Mouse (Mus musculus) adrenal gland, adult 8-10 months (tissue): Measurements from ENCODE around the gene Ralgapa1. TPM values are rescaled to one million over a fixed set of nuclear protein-coding genes. Genes with fewer than 3 reads are reported as not detected.
"Not testable (repeated sequence)": the region's sequence is repeated elsewhere in the genome, so short reads cannot be mapped to it uniquely, and the experiment has no call there.

ENCODE experiments used
- DNase-seq: peaks from one replicate; pipeline ENCODE4 v3.0.0; 2022
- total RNA-seq, 4 experiments: library from RNA; stranded (reverse); gene quantifications; 2 replicates each; pipeline ENCODE4 v1.2.4; 2022

The Ralgapa1 gene
- total RNA-seq, 4 experiments from 2014 or later: 74.0 to 86.7 (median 80.2) TPM

DNA sequence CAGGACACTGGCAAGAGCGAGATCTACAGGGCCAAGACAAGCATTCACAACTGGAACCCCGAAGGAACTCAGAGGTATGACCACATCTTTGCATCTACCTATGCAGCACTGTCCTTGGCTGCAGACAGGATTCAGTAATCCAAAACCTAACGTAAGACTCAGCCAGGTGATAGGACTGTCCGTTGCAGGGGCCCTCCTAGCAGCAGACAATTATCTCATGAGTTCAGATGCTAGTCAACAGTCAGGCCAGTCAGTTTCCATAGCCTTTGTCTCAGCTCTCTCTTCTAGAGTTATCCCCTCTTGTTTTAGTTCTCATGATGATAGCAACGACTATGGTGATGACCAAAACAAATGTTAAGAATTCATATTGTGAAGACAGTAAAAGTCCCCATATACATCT lies 20.8 kb downstream of the Ralgapa1 start:
- DNase-seq: no peak

DNA sequence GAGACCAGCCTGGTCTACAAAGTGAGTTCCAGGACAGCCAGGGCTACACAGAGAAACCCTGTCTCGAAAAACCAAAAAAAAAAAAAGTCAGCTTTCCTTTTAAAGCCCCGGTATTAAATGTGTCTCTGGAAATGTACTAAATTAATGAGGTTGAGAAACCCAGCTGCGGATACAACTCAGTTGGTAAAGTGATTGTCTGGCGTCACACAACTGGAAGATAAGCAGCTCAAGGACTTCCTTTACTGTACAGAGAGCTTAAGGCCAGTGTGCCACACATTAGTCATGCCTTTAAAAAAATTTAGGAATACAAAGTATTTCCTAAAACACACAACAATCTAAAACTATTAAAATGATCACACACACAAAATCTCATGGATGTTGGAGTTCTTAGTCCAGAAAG lies 22.2 kb downstream of the Ralgapa1 start:
- DNase-seq: no peak

- DNase-seq: no peak
These were observed 23.9 kb downstream of the Ralgapa1 start for GRCm38 (mm10) chr12:55797103-55797502.

DNA sequence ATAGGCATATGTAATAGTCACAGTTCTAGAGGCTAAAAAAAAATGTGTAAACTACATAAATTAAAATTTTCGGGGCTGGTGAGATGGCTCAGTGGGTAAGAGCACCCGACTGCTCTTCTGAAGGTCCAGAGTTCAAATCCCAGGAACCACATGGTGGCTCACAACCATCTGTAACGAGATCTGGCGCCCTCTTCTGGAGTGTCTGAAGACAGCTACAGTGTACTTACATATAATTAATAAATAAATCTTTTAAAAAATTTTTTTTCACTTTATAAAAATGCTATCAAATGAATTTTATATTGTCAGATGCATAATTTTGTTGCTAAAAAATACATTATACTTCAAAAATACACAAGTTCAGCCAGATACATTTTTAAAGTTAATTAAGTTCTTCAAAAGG lies 26.5 kb downstream of the Ralgapa1 start:
- DNase-seq: not testable (repeated sequence)

GRCm38 (mm10) chr12:55785252-55785651 lies 35.7 kb downstream of the Ralgapa1 start:
- no peak for DNase-seq

DNA sequence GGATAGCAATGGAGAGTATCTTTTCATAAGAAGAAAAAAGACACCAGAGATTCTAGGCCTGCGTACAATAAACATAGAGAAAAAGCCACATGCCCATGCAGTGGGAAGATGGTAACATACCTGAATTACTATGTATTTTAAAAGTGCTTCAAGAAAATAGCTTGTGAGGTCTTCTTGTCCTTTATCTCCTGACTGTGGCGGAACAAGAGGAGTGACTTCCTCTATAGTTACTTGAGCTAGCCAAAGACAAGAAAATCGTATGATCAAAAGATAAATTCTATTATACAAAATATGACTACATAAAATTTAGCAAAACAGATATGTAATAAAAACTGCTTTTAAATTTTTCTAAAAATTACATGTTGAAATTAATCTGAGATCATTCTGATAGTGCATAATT lies 38.3 kb downstream of the Ralgapa1 start:
- DNase-seq: no peak

DNA sequence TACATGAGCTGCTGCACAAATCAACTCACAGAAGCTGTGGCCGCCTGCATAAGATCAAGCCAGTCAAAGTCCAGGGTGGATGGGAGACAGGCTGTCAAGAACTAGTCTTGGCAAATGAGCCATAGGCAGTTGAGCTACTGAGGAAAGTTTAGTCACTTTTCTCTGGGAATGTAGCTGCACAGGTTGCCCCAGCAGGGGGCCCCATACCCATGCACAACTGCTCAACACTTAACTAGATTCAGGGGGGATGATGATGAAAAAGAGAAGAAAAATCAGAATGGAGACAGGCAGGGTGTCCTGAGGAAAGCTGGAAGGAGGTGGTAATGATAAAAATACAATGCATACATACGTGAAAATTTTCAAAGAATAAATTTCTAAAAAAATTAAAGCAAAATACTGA lies 42.7 kb downstream of the Ralgapa1 start:
- no peak for DNase-seq

- no peak for DNase-seq
These were observed 43.6 kb downstream of the Ralgapa1 start for GRCm38 (mm10) chr12:55777356-55777755.

DNA sequence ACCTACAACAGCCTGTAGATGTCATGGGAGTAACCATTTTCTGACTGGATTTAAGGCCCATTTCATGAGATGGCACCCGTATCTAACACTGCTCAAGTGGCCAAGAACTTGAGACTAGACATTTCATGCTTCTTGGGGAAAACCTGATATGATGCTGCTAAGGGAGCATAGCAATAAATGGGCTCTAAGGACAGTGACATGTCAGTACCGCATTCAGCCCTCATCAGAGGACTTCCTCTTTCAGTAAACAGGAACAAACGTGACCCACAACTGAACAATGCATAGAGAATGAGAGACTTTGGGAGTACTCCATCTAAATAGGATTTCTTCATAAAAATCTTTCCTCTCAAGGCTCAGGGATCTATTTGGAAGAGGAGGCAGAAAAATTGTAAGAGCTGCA lies 46.7 kb downstream of the Ralgapa1 start:
- DNase-seq: no peak

- DNase-seq: no peak
These were observed 100.6 kb downstream of the Ralgapa1 start for GRCm38 (mm10) chr12:55720319-55720718.

- DNase-seq: no peak
These were observed 115.1 kb downstream of the Ralgapa1 start for GRCm38 (mm10) chr12:55705881-55706280.

- DNase-seq: no peak
These were observed 154.3 kb downstream of the Ralgapa1 start for GRCm38 (mm10) chr12:55666699-55667098.

GRCm38 (mm10) chr12:55663194-55663593 lies 157.8 kb downstream of the Ralgapa1 start:
- DNase-seq: not testable (repeated sequence)

DNA sequence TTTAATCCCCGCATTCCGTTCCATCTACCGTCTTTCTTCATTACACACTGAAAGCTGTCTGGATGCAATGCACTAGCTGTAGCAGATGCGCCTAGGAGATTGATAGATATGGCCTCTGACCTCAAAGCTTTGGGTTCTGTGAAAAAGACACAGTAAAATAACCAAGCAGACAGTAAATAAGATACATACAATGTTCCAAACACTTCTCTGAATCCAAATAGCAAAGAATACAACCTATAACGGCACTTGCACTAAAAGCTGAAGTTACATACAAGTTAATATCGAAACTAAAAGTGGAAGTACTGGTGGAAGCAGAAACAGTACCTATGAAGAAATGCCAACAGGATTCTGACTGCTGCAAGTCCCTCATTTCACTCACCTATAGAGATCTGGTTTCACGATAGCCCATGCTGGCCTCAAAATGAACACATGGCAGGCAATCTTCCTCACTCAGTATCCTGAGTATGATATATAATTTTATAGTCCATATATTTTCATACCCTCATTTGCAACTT lies 172.9 kb downstream of the Ralgapa1 start:
- DNase-seq: no peak

DNA sequence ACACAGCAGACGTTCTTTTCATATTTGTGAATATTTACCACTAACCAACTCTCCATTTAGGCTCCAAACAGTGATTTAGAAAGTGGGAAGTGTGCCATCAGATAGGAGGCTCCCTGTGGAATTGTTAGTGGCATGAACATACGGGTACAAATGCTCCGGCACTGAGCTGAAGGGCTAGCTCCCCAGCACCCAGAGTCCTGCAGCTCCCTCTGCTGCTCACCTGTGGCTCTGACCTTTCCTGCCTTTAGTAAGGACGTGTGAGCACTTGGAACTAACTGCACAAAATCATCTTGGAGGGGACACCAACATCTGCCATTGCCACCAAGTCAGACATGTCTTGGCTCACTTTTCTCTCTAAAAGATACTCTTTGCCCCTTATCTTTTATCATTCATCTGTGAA lies 194.3 kb downstream of the Ralgapa1 start:
- DNase-seq: no peak

DNA sequence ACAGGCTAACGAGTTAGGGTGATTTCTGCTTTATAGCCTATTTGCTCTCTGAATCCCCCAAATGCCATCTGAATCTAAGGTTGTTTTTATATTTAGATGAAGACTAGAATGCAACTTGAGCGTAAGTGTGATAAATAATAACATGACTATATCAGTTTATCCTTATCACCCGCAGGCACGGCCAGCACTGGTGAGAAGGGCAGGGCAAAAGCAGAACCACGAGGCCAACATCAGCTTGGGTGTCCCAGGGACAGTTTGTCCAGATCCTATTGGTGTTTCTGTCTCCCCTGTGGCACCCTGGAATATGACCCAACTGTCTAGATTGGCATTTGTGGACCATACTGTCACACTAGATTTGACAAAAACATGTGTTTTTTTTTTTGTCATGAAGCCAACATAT lies 197.7 kb downstream of the Ralgapa1 start:
- DNase-seq: no peak

DNA sequence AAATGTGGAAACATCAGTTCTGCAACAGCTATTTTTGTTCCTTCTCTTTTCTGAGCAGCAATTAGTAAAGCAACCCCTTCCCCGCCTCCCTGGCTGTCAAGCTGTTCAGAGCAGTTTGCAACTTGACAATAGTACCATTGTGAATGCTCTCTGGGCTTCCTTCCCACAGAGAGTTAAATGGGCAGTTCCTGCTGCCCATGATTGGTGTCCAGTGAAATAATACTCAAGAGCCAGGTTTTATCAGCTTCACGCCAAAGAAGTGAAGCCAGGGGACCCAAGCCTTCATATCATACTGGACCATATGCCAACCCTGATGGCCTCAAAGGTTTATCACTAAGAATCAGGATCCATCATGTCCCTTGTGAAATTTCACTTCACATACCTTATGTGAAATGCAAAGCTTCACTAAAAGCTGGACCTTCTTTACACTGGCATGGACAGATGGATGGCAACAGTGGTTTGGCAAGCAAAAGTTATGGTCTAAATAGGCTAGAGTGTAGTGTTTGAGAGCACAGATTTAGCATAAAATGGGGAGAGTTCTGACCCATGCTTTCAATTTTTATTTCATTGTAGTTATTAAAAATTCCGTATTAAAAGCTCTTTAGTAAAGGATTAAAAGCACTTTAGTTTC lies 198.2 kb downstream of the Ralgapa1 start:
- no peak for DNase-seq

DNA sequence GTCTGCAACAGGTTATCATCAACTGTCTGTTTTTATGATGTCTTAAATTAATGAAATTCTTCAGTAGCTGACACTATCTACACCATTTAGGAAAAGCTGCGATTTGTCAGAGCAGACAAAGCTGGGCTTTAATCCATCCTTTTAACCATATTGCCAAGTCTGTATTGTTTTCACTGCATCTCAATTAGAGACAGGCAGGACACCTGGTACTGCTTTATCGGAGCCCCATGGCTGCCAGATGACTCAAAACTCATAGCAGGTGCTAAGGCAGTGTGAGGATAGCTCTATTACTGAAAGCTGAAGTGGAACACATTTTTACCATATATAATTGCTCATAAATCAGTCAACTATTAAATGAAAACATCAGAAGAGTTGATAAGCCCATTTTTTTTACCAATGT lies 200.6 kb downstream of the Ralgapa1 start:
- DNase-seq: no peak

- no peak for DNase-seq
These were observed 210.2 kb downstream of the Ralgapa1 start for GRCm38 (mm10) chr12:55610812-55611211.

- DNase-seq: no peak
These were observed 213.1 kb downstream of the Ralgapa1 start for GRCm38 (mm10) chr12:55607902-55608301.

- no peak for DNase-seq
These were observed 216.6 kb downstream of the Ralgapa1 start for GRCm38 (mm10) chr12:55604411-55604810.

DNA sequence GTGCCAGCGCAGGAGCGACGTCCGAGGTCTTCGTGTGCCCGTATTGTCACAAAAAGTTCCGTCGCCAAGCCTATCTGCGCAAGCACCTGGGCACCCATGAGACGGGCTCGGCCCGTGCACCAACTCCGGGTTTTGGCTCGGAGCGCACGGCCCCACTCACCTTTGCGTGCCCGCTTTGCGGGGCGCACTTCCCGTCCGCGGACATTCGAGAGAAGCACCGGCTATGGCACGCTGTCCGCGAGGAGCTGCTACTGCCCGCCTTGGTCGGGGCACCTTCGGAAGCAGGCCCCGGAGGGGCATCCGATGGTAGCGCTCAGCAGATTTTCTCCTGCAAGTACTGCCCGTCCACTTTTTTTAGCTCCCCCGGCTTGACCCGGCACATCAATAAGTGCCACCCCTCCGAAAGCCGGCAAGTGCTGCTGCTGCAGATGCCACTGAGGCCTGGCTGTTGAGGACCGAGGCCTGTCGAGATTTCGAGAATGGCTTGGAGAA lies 220.4 kb downstream of the Ralgapa1 start:
- DNase-seq: no peak

DNA sequence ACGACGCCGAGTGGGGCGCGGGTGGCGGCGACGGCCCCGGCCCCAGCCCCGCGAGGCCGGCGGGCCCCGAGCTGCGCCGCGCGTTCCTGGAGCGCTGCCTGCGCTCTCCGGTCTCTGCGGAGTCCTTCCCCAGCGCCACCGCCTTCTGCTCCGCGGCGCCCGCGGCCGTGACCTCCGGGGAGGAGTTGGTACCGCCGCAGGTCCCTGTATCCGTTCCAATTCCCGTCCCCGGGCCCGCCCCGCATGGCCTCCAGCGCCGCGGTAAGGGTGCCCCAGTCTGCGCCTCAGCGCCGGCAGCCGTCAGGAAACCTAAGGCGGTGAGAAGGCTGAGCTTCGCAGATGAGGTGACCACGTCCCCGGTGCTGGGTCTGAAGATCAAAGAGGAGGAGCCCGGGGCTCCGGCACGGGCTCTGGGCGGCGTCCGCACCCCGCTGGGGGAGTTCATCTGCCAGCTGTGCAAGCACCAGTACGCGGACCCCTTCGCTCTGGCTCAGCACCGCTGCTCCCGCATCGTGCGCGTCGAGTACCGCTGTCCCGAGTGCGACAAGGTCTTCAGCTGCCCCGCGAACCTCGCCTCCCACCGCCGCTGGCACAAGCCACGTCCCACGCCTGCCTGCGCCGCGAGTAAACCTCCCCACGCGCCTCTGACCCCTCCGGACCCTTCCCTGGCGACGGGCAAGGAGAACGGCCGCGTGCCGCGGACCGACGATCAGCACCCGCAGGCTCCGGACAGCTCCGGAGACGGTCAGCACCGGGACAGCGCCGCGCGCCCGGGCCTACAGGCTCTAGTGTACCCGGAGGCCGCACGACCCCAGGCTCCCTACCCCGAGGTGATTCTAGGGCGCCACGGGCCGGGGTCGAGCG lies 221.1 kb downstream of the Ralgapa1 start:
- DNase-seq: peak; percentile 41
